Mouse (Mus musculus): ENCODE results near the gene Snx25. TPM values are rescaled to one million over a fixed set of nuclear protein-coding genes. Genes with fewer than 3 reads are reported as not detected.

Snx25 gene
- 17.4 TPM for total RNA-seq (2023)

GRCm38 (mm10) chr8:46152064-46153031 is at the start of gene Snx25:
Snx25 (minus strand) TSS chr8:46152159.

GRCm38 (mm10) chr8:46151202-46152062 is 527 bp downstream of the Snx25 start, which contains the start of gene Cfap97:
Cfap97 (plus strand) TSS chr8:46151771.

GRCm38 (mm10) chr8:46005596-46005995 is 146.4 kb downstream of the Snx25 start, which contains the start of gene Ankrd37:
Ankrd37 (minus strand) TSS chr8:46005707.

GRCm38 (mm10) chr8:45999138-45999783 is 152.7 kb downstream of the Snx25 start, which contains the start of gene Lrp2bp:
Lrp2bp (plus strand) TSS chr8:45999303.

Other genes with a start within 250 kb of the Snx25 start
- not detected for gene Ccdc110, start 217.5 kb downstream of the Snx25 start, total RNA-seq (2023)
- gene 1700029J07Rik, start 176.9 kb downstream of the Snx25 start, total RNA-seq (2023), result 0.86 TPM
- 13.5 TPM for gene Ufsp2, start 176.6 kb downstream of the Snx25 start, total RNA-seq (2023)
- gene Lrp2bp, start 152.9 kb downstream of the Snx25 start, total RNA-seq (2023), result not detected
- 6.6 TPM for gene Ankrd37, start 146.5 kb downstream of the Snx25 start, total RNA-seq (2023)
- gene Cfap97, start 388 bp downstream of the Snx25 start, total RNA-seq (2023), result 17.0 TPM
- gene Slc25a4, start 59.1 kb upstream of the Snx25 start, total RNA-seq (2023), result 51.4 TPM
- gene Helt, start 142.5 kb upstream of the Snx25 start, total RNA-seq (2023), result not detected

Measured in CD4-positive naive resting alpha-beta T cell, adult 57 days (primary cell).